Mouse (Mus musculus) liver, postnatal 0 days (tissue): ENCODE data around the gene BC034090. TPM values are rescaled to one million over a fixed set of nuclear protein-coding genes. Genes with fewer than 3 reads are reported as not detected.
"Not testable (repeated sequence)": the region's sequence is repeated elsewhere in the genome, so short reads cannot be mapped to it uniquely, and the experiment has no call there.

Experiments used
- ATAC-seq: fragments of 200-750 bp; cut with Nextera tagmentation; 2 replicates; pipeline ENCODE4 v1.8.0; 2017; ENCODE audit warnings: mild to moderate bottlenecking, moderate library complexity
- DNase-seq: peaks from one replicate; pipeline ENCODE4 v3.0.0-alpha.2; 2016
- H3K27ac ChIP-seq: fragments of 300-500 bp; sonication (generic); 2 replicates; pipeline ENCODE4 v1.5.1; 2014; ENCODE audit warnings: antibody characterized with exemption, moderate library complexity, mild to moderate bottlenecking, low read depth
- H3K27me3 ChIP-seq: fragments of 300-500 bp; sonication (generic); 2 replicates; pipeline ENCODE4 v1.6.1; 2014; ENCODE audit warnings: low read length, control low read depth, mixed read lengths; ENCODE audit not compliant: insufficient read depth
- H3K36me3 ChIP-seq: fragments of 300-500 bp; sonication (generic); replicated peaks from 2 replicates; pipeline ENCODE4 v1.6.1; 2014; ENCODE audit warnings: mild to moderate bottlenecking, control low read depth, low read length, moderate library complexity, mixed read lengths; ENCODE audit not compliant: insufficient read depth
- H3K4me1 ChIP-seq: fragments of 300-500 bp; sonication (generic); 2 replicates; pipeline ENCODE4 v1.6.1; 2014; ENCODE audit warnings: antibody characterized with exemption, mild to moderate bottlenecking, control low read depth; ENCODE audit not compliant: insufficient read depth
- H3K4me2 ChIP-seq: fragments of 300-500 bp; sonication (generic); 2 replicates; pipeline ENCODE4 v1.6.1; 2014; ENCODE audit warnings: low read depth, mild to moderate bottlenecking, low read length, moderate library complexity, mixed read lengths
- H3K4me3 ChIP-seq: fragments of 300-500 bp; sonication (generic); 2 replicates; pipeline ENCODE4 v1.5.1; 2014; ENCODE audit warnings: low read depth, low read length
- H3K9ac ChIP-seq: fragments of 300-500 bp; sonication (generic); replicated peaks from 2 replicates; pipeline ENCODE4 v1.6.1; 2014; ENCODE audit warnings: mild to moderate bottlenecking, moderate library complexity
- H3K9me3 ChIP-seq: fragments of 300-500 bp; sonication (generic); 2 replicates; pipeline ENCODE4 v1.6.1; 2016; ENCODE audit warnings: mild to moderate bottlenecking, control low read depth, low read length, mixed read lengths
- CTCF ChIP-seq: sonication (generic); IDR thresholded peaks from 2 replicates; pipeline ENCODE4 v1.5.1; 2016; ENCODE audit warnings: antibody characterized with exemption, low read depth
- EP300 ChIP-seq: IDR thresholded peaks from 2 replicates; pipeline ENCODE4 v1.6.1; 2016; ENCODE audit warnings: antibody characterized with exemption, low read depth, mild to moderate bottlenecking
- WGBS: fragments of 180-500 bp; shearing (Covaris S2); extraction: QIAGEN DNeasy Blood & Tissue Kit; methylation state at CpG from one replicate; pipeline ENCODE4 v1.1.7; 2014; ENCODE audit not compliant: insufficient replicate concordance; 5-methylcytosine and 5-hydroxymethylcytosine counted together
- polyA plus RNA-seq: library from polyadenylated mRNA; unstranded; fragments of >200 nt; fragmentation: Nextera tagmentation; extraction: Ambion mirVana; gene quantifications from 2 replicates; pipeline ENCODE4 v1.2.1, GENCODE M21; 2015

BC034090 gene
- polyA plus RNA-seq, 1 experiment from 2014 or later: 0.22 TPM

GRCm38 (mm10) chr1:155178192-155178924 is 65.9 kb downstream of the BC034090 start:
- no peak overlapping the region for H3K4me3 ChIP-seq
- DNase-seq: no peak
- H3K9me3 ChIP-seq: no peaks in the 10 kb centered on the region
- TF ChIP-seq CTCF: no peak
- TF ChIP-seq EP300: no peak
- no peak overlapping the region for H3K27ac ChIP-seq
- no peaks in the 10 kb centered on the region for H3K4me1 ChIP-seq
- ATAC-seq: no peak
- no peak overlapping the region for H3K9ac ChIP-seq
- no peaks in the 10 kb centered on the region for H3K27me3 ChIP-seq
- WGBS: 72% methylated on average over 2 of the region's 2 CpGs
- H3K4me2 ChIP-seq: no peak overlapping the region
- H3K36me3 ChIP-seq: peaks cover 13% of the 10 kb centered on the region

GRCm38 (mm10) chr1:155174424-155174823 is 69.8 kb downstream of the BC034090 start:
- Histone ChIP-seq H3K27me3 (no peaks in the 10 kb centered on the region), H3K27ac (no peak overlapping the region), H3K9ac (no peak overlapping the region), H3K9me3 (no peaks in the 10 kb centered on the region), H3K4me1 (no peaks in the 10 kb centered on the region), H3K4me2 (no peak overlapping the region), H3K4me3 (no peak overlapping the region), H3K36me3 (peaks cover 12% of the 10 kb centered on the region)
- DNase-seq: no peak
- WGBS: 69% methylated on average over 1 of the region's 1 CpGs
- no peak for ATAC-seq
- TF ChIP-seq CTCF (no peak), EP300 (no peak)

GRCm38 (mm10) chr1:155173644-155174016 is 70.6 kb downstream of the BC034090 start:
- not testable (repeated sequence) for H3K27me3 ChIP-seq, ATAC-seq, H3K36me3 ChIP-seq, DNase-seq, H3K9ac ChIP-seq, H3K4me2 ChIP-seq, H3K9me3 ChIP-seq, H3K27ac ChIP-seq, H3K4me3 ChIP-seq, H3K4me1 ChIP-seq
- 80% methylated on average over 1 of the region's 1 CpGs for WGBS

- ATAC-seq (no peak), DNase-seq (no peak)
- Histone ChIP-seq H3K27me3 (no peaks in the 10 kb centered on the region), H3K4me3 (no peak overlapping the region), H3K4me1 (no peaks in the 10 kb centered on the region), H3K9ac (no peak overlapping the region), H3K27ac (no peak overlapping the region), H3K9me3 (no peaks in the 10 kb centered on the region), H3K4me2 (no peak overlapping the region), H3K36me3 (peaks cover 7% of the 10 kb centered on the region)
- no peak for TF ChIP-seq CTCF
- no peak for TF ChIP-seq EP300
- 93% methylated on average over 3 of the region's 3 CpGs for WGBS
These were observed 71.2 kb downstream of the BC034090 start for GRCm38 (mm10) chr1:155172895-155173643.

- no peaks in the 10 kb centered on the region for H3K36me3 ChIP-seq
- no peak overlapping the region for H3K4me2 ChIP-seq
These were observed 74.3 kb downstream of the BC034090 start for GRCm38 (mm10) chr1:155169935-155170334.

GRCm38 (mm10) chr1:155167453-155167852 is 76.8 kb downstream of the BC034090 start:
- 75% methylated on average over 3 of the region's 3 CpGs for WGBS
- no peak for DNase-seq
- Histone ChIP-seq H3K4me1 (no peaks in the 10 kb centered on the region), H3K9ac (no peak overlapping the region), H3K27ac (no peak overlapping the region), H3K4me2 (no peak overlapping the region), H3K4me3 (no peak overlapping the region), H3K36me3 (no peaks in the 10 kb centered on the region), H3K9me3 (no peaks in the 10 kb centered on the region), H3K27me3 (no peaks in the 10 kb centered on the region)
- no peak for TF ChIP-seq EP300
- no peak for TF ChIP-seq CTCF
- no peak for ATAC-seq

More at GRCm38 (mm10) chr1:155169935-155170334, 74.3 kb downstream of the BC034090 start:
- H3K4me3 ChIP-seq: no peak overlapping the region
- TF ChIP-seq CTCF: no peak
- TF ChIP-seq EP300: no peak
- H3K4me1 ChIP-seq: no peaks in the 10 kb centered on the region
- no peaks in the 10 kb centered on the region for H3K9me3 ChIP-seq
- no peaks in the 10 kb centered on the region for H3K27me3 ChIP-seq
- H3K9ac ChIP-seq: no peak overlapping the region
- no peak overlapping the region for H3K27ac ChIP-seq
- ATAC-seq (no peak), DNase-seq (no peak)

Other genes starting within 250 kb of the BC034090 start
- 1.5 and 3.2 TPM in 2 replicates for gene Ier5, start 144.8 kb downstream of the BC034090 start, polyA plus RNA-seq
- 0.78 and 0.92 TPM in 2 replicates for gene Mr1, start 97.6 kb downstream of the BC034090 start, polyA plus RNA-seq
- gene Stx6, start 85.7 kb downstream of the BC034090 start, polyA plus RNA-seq: 6.0 and 8.5 TPM in 2 replicates
- 2.2 and 2.3 TPM in 2 replicates for gene Xpr1, start 173.0 kb upstream of the BC034090 start, polyA plus RNA-seq